Mouse (Mus musculus) hindbrain, embryonic 13.5 days (tissue): Measurements from ENCODE around the gene Igfbp2. TPM values are rescaled to one million over a fixed set of nuclear protein-coding genes. Genes with fewer than 3 reads are reported as not detected.

Source experiments
- ATAC-seq: fragments of 200-750 bp; cut with Nextera tagmentation; 2 replicates; pipeline ENCODE4 v1.8.0; 2017; ENCODE audit warnings: moderate TSS enrichment; ENCODE audit not compliant: low FRiP score
- H3K27ac ChIP-seq: fragments of 300-500 bp; sonication (generic); 2 replicates; pipeline ENCODE4 v1.5.1; 2015; ENCODE audit warnings: inconsistent platforms, mild to moderate bottlenecking, moderate library complexity
- H3K27me3 ChIP-seq: fragments of 300-500 bp; sonication (generic); 2 replicates; pipeline ENCODE4 v1.6.1; 2015; ENCODE audit warnings: mild to moderate bottlenecking, inconsistent platforms
- H3K36me3 ChIP-seq: fragments of 300-500 bp; sonication (generic); 2 replicates; pipeline ENCODE4 v1.6.1; 2015; ENCODE audit warnings: mild to moderate bottlenecking, inconsistent platforms
- H3K4me1 ChIP-seq: fragments of 300-500 bp; sonication (generic); replicated peaks from 2 replicates; pipeline ENCODE4 v1.6.1; 2015; ENCODE audit warnings: inconsistent platforms
- H3K4me2 ChIP-seq: fragments of 300-500 bp; sonication (generic); 2 replicates; pipeline ENCODE4 v1.6.1; 2015; ENCODE audit warnings: inconsistent platforms, mild to moderate bottlenecking, moderate library complexity
- H3K4me3 ChIP-seq: fragments of 300-500 bp; sonication (generic); 2 replicates; pipeline ENCODE4 v1.5.1; 2015; ENCODE audit warnings: mild to moderate bottlenecking, inconsistent platforms
- H3K9ac ChIP-seq: fragments of 300-500 bp; sonication (generic); 2 replicates; pipeline ENCODE4 v1.6.1; 2015; ENCODE audit warnings: mild to moderate bottlenecking, inconsistent platforms
- H3K9me3 ChIP-seq: fragments of 300-500 bp; sonication (generic); 2 replicates; pipeline ENCODE4 v1.6.1; 2016; ENCODE audit warnings: inconsistent platforms
- WGBS: fragments of 180-500 bp; shearing (Covaris S2); methylation state at CpG from one replicate; pipeline ENCODE4 v1.1.7; 2015; 5-methylcytosine and 5-hydroxymethylcytosine counted together
- polyA plus RNA-seq: library from polyadenylated mRNA; unstranded; fragments of >200 nt; fragmentation: Nextera tagmentation; extraction: Ambion mirVana; gene quantifications from 2 replicates; pipeline ENCODE4 v1.2.1, GENCODE M21; 2015

Gene Igfbp2
- polyA plus RNA-seq, 1 experiment from 2014 or later: 465 TPM

DNA sequence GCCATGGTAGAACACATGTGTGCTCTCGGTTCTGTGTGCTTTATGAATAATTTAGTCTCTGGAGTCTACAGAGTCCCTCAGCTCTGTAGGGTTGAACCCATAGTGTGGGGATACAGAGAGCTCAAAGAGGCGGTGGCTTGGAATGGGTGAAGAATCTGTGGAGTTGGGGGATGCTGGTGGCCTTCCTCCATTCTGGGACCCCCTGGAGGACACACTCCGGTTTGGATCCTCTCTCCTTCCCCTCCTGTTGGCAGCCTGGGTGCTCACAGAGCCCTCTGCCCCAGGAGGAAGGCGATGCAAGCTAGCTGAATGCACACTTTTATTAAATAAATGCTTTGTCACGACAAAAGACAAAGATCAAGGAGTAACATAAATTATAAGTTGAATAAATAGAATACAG, 33.3 kb downstream of the Igfbp2 start:
- Histone ChIP-seq H3K9ac (no peak overlapping the region), H3K4me3 (no peak overlapping the region), H3K4me2 (no peak overlapping the region), H3K36me3 (peaks cover 12% of the 10 kb centered on the region; the same call in 1 of the 2 replicates), H3K4me1 (peaks cover 24% of the 10 kb centered on the region), H3K27ac (no peak overlapping the region), H3K27me3 (no peaks in the 10 kb centered on the region), H3K9me3 (no peaks in the 10 kb centered on the region)
- ATAC-seq: no peak
- WGBS: 69% methylated on average over 5 of the region's 5 CpGs

DNA sequence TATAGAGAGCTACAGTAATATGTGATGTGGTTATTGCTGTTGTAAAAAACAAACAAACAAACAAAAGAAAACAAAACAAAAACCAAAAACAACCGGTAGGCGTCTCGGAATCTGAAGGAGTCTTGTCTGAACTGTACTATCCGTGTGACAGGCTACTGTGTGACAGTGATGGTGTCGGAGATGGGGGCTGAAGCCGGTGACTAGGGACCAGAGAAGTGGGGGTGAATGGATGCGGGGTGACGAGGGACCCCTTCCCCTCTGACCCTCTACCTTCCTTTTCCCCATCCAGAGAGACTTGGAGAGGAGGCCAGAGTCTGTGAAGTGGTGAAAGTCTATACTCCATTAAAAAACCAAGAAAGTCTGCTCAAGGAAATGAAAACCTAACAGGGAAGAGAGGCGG, 34.0 kb downstream of the Igfbp2 start:
- no peak overlapping the region for H3K4me3 ChIP-seq
- peaks cover 24% of the 10 kb centered on the region for H3K4me1 ChIP-seq
- no peak overlapping the region for H3K4me2 ChIP-seq
- 85% methylated on average over 9 of the region's 9 CpGs for WGBS
- no peak for ATAC-seq
- no peaks in the 10 kb centered on the region for H3K27me3 ChIP-seq
- no peak overlapping the region for H3K9ac ChIP-seq
- peak overlapping the region; percentile 67; the same call in 1 of the 2 replicates for H3K27ac ChIP-seq
- no peaks in the 10 kb centered on the region for H3K9me3 ChIP-seq
- 0 out of 2 replicates have a peak, but pooled peaks cover 7% of the 10 kb centered on the region for H3K36me3 ChIP-seq

DNA sequence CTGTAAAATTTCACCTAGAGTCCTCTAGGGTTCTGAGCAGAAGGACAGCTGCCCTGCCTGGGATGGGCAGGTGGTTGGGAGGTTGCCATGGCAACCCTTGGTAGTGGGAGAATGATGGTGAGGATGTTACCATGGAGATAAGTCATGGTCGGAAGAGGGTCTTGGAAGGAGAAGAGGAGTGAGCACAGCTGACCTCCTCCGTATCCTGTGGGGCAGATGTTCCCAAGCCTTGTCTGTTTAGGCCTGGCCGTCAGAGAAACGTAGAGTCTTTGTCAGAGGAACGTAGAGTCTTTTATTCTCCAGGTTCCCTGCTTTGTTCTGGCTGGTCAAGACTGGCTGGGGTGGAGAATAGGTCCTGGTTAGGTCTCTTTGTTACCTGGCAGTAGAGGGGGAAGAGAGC, 34.6 kb downstream of the Igfbp2 start:
- Histone ChIP-seq H3K4me1 (peaks cover 22% of the 10 kb centered on the region), H3K9me3 (no peaks in the 10 kb centered on the region), H3K9ac (no peak overlapping the region), H3K4me2 (no peak overlapping the region), H3K27ac (peak overlapping the region; percentile 67), H3K4me3 (no peak overlapping the region), H3K36me3 (0 out of 2 replicates have a peak, but pooled peaks cover 7% of the 10 kb centered on the region), H3K27me3 (no peaks in the 10 kb centered on the region)
- 11% methylated on average over 5 of the region's 5 CpGs for WGBS
- peak; percentile 57 for ATAC-seq

DNA sequence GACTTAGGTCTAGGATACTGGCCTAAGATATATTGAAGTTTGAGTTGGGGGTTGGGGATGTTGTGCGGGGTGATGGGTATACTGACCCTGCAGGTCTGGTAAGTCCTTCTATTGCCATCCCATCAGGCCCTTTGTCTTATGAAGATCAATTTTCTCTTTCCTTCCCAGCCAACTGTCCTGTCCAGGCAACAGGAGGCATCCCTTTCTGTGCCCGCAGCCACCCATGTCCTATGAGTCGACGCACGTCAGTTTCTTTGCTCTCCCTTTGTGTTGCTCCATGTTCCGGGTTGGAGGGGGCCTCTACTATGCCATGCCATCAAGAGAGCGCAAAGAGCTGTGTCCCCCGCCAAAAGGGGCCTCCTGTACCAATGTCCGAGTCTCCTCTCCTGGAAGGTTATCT, 35.7 kb downstream of the Igfbp2 start:
- H3K4me3 ChIP-seq: no peak overlapping the region
- no peaks in the 10 kb centered on the region for H3K27me3 ChIP-seq
- ATAC-seq: no peak
- 95% methylated on average over 9 of the region's 9 CpGs for WGBS
- no peak overlapping the region for H3K9ac ChIP-seq
- H3K9me3 ChIP-seq: no peaks in the 10 kb centered on the region
- H3K36me3 ChIP-seq: 0 out of 2 replicates have a peak, but pooled peaks cover 7% of the 10 kb centered on the region
- no peak overlapping the region for H3K27ac ChIP-seq
- H3K4me1 ChIP-seq: peaks cover 16% of the 10 kb centered on the region
- no peak overlapping the region for H3K4me2 ChIP-seq

DNA sequence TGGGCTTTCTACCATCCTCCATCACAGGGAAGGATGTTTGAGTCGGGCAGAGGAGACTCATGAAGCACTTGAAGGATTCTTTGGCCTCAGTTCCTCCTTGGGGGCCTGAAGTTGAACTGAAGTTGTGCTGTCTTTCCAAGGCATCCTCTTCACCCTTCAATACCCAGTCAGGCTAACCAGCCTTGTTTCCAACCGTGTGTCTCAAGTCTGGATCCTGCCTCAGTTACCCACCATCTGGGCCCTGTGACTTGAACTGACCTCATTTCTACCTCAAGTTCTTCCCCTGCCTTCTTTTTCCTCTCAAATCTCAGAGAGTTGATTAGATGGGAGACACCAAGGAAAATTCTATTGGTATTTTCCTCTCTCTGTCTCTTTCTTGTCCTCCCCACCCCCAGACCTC, 36.2 kb downstream of the Igfbp2 start:
- Histone ChIP-seq H3K4me1 (peaks cover 16% of the 10 kb centered on the region), H3K36me3 (0 out of 2 replicates have a peak, but pooled peaks cover 7% of the 10 kb centered on the region), H3K9me3 (no peaks in the 10 kb centered on the region), H3K9ac (no peak overlapping the region), H3K4me2 (no peak overlapping the region), H3K4me3 (no peak overlapping the region), H3K27me3 (no peaks in the 10 kb centered on the region), H3K27ac (no peak overlapping the region)
- WGBS: 92% methylated on average over 2 of the region's 2 CpGs
- no peak for ATAC-seq

DNA sequence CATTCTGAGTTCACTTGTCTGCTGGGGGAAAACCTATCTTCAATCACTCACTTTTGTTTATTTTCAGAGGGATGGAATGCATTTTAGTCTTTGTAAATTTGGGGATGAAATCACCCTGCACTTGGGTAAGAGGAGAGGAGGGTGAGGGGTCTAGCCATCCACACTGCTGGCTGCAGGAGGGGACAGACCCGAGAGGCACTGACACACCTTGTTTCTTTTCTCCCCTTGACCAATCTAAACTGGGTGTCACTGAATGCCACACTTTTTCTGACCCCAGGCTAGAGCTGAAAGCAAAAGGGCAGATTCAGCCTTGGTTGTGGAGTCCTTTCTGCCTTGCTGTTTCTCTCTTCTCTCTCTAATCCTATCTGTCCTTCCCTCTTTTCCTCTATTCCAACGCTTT, 37.4 kb downstream of the Igfbp2 start:
- Histone ChIP-seq H3K4me1 (peaks cover 24% of the 10 kb centered on the region), H3K4me2 (no peak overlapping the region), H3K27me3 (no peaks in the 10 kb centered on the region), H3K4me3 (no peak overlapping the region), H3K9ac (no peak overlapping the region), H3K27ac (no peak overlapping the region), H3K36me3 (0 out of 2 replicates have a peak, but pooled peaks cover 7% of the 10 kb centered on the region), H3K9me3 (no peaks in the 10 kb centered on the region)
- ATAC-seq: no peak
- WGBS: 70% methylated on average over 2 of the region's 2 CpGs

DNA sequence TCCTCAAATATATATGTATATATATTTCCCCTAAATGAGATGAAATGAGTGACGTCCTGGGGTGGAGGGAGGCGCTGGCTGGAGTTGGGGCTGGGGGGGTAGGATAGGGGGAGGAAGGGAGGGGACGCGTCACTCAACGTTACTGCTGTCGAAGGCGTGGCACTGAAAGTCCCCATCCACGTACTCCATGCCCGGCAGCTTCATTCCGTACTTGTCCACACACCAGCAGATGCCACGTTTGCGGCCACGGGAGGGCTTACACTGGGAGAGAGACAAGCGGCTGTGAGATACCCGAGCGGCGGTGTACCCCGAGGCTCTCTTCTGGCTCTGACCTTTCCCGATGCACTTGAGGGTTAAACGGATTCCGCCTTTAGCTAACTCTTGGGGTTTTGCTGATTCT, 37.9 kb downstream of the Igfbp2 start:
- WGBS: 88% methylated on average over 21 of the region's 21 CpGs
- no peak for ATAC-seq
- Histone ChIP-seq H3K4me1 (peaks cover 28% of the 10 kb centered on the region), H3K36me3 (0 out of 2 replicates have a peak, but pooled peaks cover 7% of the 10 kb centered on the region), H3K4me3 (no peak overlapping the region), H3K9me3 (no peaks in the 10 kb centered on the region), H3K9ac (no peak overlapping the region), H3K27ac (no peak overlapping the region), H3K27me3 (no peaks in the 10 kb centered on the region), H3K4me2 (no peak overlapping the region)

DNA sequence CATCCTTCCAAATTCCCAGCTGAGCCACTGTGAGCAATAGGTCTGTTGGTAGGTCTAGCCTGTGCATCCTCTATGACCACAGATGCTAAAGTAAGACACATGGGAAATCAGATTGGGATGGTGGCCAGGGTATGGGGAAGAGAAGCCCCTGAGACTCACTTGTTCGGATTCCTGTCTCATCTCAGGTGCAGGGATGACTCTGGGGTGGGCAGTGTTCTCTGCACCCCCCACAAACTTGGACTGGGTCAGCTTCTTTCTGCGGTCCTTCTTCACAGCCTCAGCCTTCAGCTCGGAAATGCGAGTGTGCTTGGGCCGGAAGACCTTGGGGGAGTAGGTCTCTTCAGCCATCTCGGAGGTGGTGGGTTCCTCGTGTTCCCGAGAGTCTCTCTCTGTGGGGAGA, 39.4 kb downstream of the Igfbp2 start:
- H3K27me3 ChIP-seq: no peaks in the 10 kb centered on the region
- H3K36me3 ChIP-seq: 0 out of 2 replicates have a peak, but pooled peaks cover 7% of the 10 kb centered on the region
- no peak overlapping the region for H3K27ac ChIP-seq
- WGBS: 86% methylated on average over 8 of the region's 8 CpGs
- no peak for ATAC-seq
- H3K9me3 ChIP-seq: no peaks in the 10 kb centered on the region
- H3K4me3 ChIP-seq: no peak overlapping the region
- no peak overlapping the region for H3K4me2 ChIP-seq
- no peak overlapping the region for H3K9ac ChIP-seq
- H3K4me1 ChIP-seq: peaks cover 28% of the 10 kb centered on the region

DNA sequence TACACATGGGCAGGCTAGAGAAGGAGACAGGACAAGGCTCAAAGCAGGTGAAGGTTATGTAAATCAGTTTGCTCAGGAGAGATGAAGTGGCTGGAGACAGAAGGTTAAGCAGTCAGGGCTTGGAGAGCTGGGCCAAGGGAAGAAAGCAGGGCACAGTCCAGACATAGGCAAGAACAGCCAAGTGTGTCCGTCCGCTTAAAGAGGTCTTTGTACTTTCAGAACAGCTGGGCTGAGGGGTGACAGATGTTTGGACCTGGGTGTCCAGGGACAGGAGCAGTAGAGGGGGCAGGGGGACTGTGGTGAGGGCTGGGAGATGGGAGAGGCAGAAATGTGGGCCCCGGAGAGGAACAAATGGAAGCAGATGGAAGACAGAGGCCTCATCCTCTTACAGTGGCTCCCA, 40.0 kb downstream of the Igfbp2 start:
- H3K36me3 ChIP-seq: 0 out of 2 replicates have a peak, but pooled peaks cover 7% of the 10 kb centered on the region
- no peak overlapping the region for H3K27ac ChIP-seq
- no peak for ATAC-seq
- H3K9ac ChIP-seq: no peak overlapping the region
- no peaks in the 10 kb centered on the region for H3K27me3 ChIP-seq
- no peaks in the 10 kb centered on the region for H3K9me3 ChIP-seq
- no peak overlapping the region for H3K4me2 ChIP-seq
- 77% methylated on average over 3 of the region's 3 CpGs for WGBS
- no peak overlapping the region for H3K4me3 ChIP-seq
- peaks cover 28% of the 10 kb centered on the region for H3K4me1 ChIP-seq

DNA sequence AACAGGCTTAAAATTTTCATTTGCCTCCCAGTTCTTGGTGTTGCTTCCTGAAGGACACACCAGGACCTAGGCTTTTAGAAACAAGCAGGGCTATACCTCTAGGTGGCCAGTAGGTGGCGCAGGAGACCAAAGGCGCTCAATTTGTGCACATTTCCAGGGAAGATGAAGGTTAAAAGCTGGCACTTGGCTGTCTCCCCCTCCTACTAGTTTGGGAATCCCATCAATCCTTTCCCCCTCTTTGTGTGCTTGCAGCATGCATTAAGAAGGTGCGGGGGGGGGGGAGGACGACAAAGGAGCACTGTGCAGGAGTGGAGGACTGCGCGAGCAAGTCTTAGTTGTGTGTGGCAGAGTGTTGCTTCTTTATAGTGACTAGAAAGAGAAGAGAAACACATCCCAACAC, 41.6 kb downstream of the Igfbp2 start:
- ATAC-seq: peak; percentile 39
- Histone ChIP-seq H3K36me3 (no peaks in the 10 kb centered on the region), H3K4me2 (no peak overlapping the region), H3K27me3 (no peaks in the 10 kb centered on the region), H3K4me3 (no peak overlapping the region), H3K4me1 (peaks cover 41% of the 10 kb centered on the region), H3K9ac (no peak overlapping the region), H3K9me3 (no peaks in the 10 kb centered on the region), H3K27ac (peak overlapping the region; percentile 24; the same call in 1 of the 2 replicates)
- WGBS: 12% methylated on average over 6 of the region's 6 CpGs

DNA sequence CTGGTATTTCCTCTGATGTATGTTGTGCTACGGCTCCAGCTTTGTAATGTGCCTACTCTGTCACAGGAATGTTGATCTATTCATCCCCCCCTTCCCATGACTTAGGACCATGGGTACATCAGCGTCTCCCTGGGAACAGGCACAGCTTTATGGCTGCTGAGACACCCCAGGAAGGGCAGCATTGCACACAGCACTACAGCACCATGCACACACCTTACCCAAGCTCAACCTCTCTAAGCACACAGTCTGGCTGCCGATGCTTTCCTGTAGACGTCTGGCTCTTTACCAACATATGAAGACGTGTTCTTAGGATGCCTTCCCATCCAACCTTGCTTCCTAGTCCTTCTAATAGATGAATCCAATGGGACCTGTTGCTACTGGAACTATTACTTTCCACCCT, 42.1 kb downstream of the Igfbp2 start:
- ATAC-seq: no peak; the same call in 1 of the 2 replicates
- Histone ChIP-seq H3K36me3 (no peaks in the 10 kb centered on the region), H3K27me3 (no peaks in the 10 kb centered on the region), H3K9ac (no peak overlapping the region), H3K27ac (peak overlapping the region; percentile 24; the same call in 1 of the 2 replicates), H3K9me3 (no peaks in the 10 kb centered on the region), H3K4me1 (peaks cover 43% of the 10 kb centered on the region), H3K4me2 (no peak overlapping the region), H3K4me3 (no peak overlapping the region)
- 56% methylated on average over 5 of the region's 5 CpGs for WGBS

DNA sequence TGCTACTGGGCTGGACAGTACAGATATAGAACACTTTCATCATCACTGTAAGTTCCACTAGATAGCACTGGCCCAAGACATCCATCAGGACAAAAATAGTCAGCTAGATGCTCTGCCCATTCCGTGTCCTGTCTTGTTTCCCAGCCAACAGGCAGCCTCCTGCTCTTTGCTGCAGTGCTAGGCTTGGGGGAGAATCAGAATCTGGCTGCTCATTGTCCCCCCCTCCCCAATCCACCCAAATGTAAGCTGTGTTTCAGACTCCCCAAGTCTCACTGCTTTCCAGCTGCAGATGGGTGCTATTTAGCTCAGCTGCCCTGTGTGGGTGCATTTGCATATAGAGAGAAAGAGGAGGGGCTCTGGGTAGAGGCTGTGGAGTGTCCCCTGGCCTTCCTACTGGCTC, 43.0 kb downstream of the Igfbp2 start:
- H3K36me3 ChIP-seq: no peaks in the 10 kb centered on the region
- WGBS: 27% methylated on average over 1 of the region's 1 CpGs
- H3K4me3 ChIP-seq: no peak overlapping the region
- no peak for ATAC-seq
- no peak overlapping the region for H3K27ac ChIP-seq
- H3K9ac ChIP-seq: no peak overlapping the region
- H3K9me3 ChIP-seq: no peaks in the 10 kb centered on the region
- H3K4me2 ChIP-seq: no peak overlapping the region; the same call in 1 of the 2 replicates
- H3K27me3 ChIP-seq: no peaks in the 10 kb centered on the region
- H3K4me1 ChIP-seq: peaks cover 51% of the 10 kb centered on the region

DNA sequence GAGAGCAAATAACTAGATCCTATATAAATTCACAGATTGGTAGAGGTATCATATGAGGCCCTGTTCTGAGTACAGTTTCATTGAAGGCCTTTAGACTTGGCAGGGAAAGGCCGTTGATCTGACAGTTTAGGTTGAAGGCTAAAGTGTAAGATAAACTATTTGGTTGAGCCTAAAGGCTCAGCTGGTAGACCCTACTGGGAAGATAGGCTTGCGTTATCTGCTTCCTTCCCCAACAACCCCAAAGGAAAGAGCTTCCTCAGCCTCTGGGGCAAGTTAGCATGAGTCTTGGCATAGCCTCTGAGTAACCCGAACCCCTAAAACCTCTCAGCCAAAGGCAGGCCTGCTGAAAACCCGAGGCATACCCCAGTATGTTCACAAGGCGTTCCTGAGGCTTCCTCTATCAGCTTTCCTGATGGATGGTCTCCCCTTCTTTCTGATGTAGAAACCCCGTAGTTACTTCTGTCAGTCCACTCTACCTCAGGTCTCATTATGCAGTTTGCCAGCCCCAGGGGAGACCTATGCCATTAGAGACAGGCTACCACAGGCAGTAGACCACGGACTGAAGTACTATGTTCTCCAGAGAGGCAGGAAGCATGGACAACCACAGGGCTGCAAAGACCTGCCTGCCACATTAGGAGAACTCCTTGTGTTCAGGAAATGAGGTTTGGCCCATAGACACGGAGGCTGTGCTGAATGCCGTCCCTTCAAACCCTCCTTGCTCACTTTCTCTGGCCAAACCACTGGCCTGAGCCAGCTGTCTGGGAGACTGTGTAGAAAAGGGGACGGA, 44.3 kb downstream of the Igfbp2 start:
- Histone ChIP-seq H3K4me3 (no peak overlapping the region), H3K9ac (no peak overlapping the region), H3K9me3 (no peaks in the 10 kb centered on the region), H3K4me1 (peaks cover 63% of the 10 kb centered on the region), H3K4me2 (no peak overlapping the region), H3K36me3 (no peaks in the 10 kb centered on the region), H3K27me3 (peaks cover 11% of the 10 kb centered on the region), H3K27ac (no peak overlapping the region)
- no peak for ATAC-seq
- 74% methylated on average over 10 of the region's 10 CpGs for WGBS
